Mouse (Mus musculus) intestine, embryonic 14.5 days (tissue): ENCODE data around the gene Srrm2. TPM values are rescaled to one million over a fixed set of nuclear protein-coding genes. Genes with fewer than 3 reads are reported as not detected.

Experiments
- ATAC-seq: fragments of 200-750 bp; cut with Nextera tagmentation; replicated peaks from 2 replicates; pipeline ENCODE4 v1.8.0; 2017; ENCODE audit warnings: low read depth, moderate number of reproducible peaks, moderate TSS enrichment, moderate library complexity; ENCODE audit not compliant: low FRiP score, low TSS enrichment
- DNase-seq: peaks from one replicate; pipeline ENCODE4 v3.0.0-alpha.2; 2018; ENCODE audit warnings: low spot score
- H3K27ac ChIP-seq: fragments of 300-500 bp; sonication (generic); 2 replicates; pipeline ENCODE4 v1.5.1; 2014; ENCODE audit warnings: low read depth, mild to moderate bottlenecking, control low read depth
- H3K27me3 ChIP-seq: fragments of 300-500 bp; sonication (generic); replicated peaks from 2 replicates; pipeline ENCODE4 v1.6.1; 2014; ENCODE audit warnings: low read length, control low read depth; ENCODE audit not compliant: control insufficient read depth, insufficient read depth
- H3K36me3 ChIP-seq: fragments of 300-500 bp; sonication (generic); 2 replicates; pipeline ENCODE4 v1.6.1; 2014; ENCODE audit warnings: low read length, control low read depth; ENCODE audit not compliant: control insufficient read depth, insufficient read depth
- H3K4me1 ChIP-seq: fragments of 300-500 bp; sonication (generic); replicated peaks from 2 replicates; pipeline ENCODE4 v1.6.1; 2014; ENCODE audit warnings: low read length, control low read depth, mixed read lengths; ENCODE audit not compliant: control insufficient read depth, insufficient read depth
- H3K4me2 ChIP-seq: fragments of 300-500 bp; sonication (generic); 2 replicates; pipeline ENCODE4 v1.6.1; 2014; ENCODE audit warnings: low read length
- H3K4me3 ChIP-seq: fragments of 300-500 bp; sonication (generic); 2 replicates; pipeline ENCODE4 v1.5.1; 2014; ENCODE audit warnings: low read depth, low read length, control low read depth, mixed read lengths
- H3K9ac ChIP-seq: fragments of 300-500 bp; sonication (generic); 2 replicates; pipeline ENCODE4 v1.6.1; 2014; ENCODE audit warnings: mild to moderate bottlenecking, low read length
- H3K9me3 ChIP-seq: fragments of 300-500 bp; sonication (generic); 2 replicates; pipeline ENCODE4 v1.6.1; 2016; ENCODE audit warnings: low read length, control low read depth; ENCODE audit not compliant: control insufficient read depth
- WGBS: fragments of 180-500 bp; shearing (Covaris S2); extraction: QIAGEN DNeasy Blood & Tissue Kit; methylation state at CpG from one replicate; pipeline ENCODE4 v1.1.7; 2014; 5-methylcytosine and 5-hydroxymethylcytosine counted together
- polyA plus RNA-seq: library from polyadenylated mRNA; unstranded; fragments of >200 nt; fragmentation: Nextera tagmentation; extraction: Ambion mirVana; gene quantifications from 2 replicates; pipeline ENCODE4 v1.2.1, GENCODE M21; 2014

Srrm2 gene
- polyA plus RNA-seq, 1 experiment from 2014 or later = 452 TPM

GRCm38 (mm10) chr17:23843812-23844273 is 53.5 kb downstream of the Srrm2 start, which contains the start of the genes Prss32 and Prss41:
Gene Prss32, plus strand, starts transcription at chr17:23843855.
Gene Prss41, minus strand, starts transcription at chr17:23844172.
- 11% methylated on average over 19 of the region's 19 CpGs for WGBS
- no peak within 1 kb of the TSS for H3K27ac ChIP-seq
- peak; percentile 71 for DNase-seq
- no peak within 1 kb of the TSS for H3K4me3 ChIP-seq
- no peaks in the 10 kb centered on the region for H3K9me3 ChIP-seq
- H3K4me1 ChIP-seq = no peaks in the 10 kb centered on the region
- no peaks in the 10 kb centered on the region for H3K36me3 ChIP-seq
- ATAC-seq = peak; percentile 38; the same call in 1 of the 2 replicates
- H3K9ac ChIP-seq = no peak within 1 kb of the TSS
- no peaks in the 10 kb centered on the region for H3K27me3 ChIP-seq
- H3K4me2 ChIP-seq = peak within 1 kb of the TSS; percentile 35

DNA sequence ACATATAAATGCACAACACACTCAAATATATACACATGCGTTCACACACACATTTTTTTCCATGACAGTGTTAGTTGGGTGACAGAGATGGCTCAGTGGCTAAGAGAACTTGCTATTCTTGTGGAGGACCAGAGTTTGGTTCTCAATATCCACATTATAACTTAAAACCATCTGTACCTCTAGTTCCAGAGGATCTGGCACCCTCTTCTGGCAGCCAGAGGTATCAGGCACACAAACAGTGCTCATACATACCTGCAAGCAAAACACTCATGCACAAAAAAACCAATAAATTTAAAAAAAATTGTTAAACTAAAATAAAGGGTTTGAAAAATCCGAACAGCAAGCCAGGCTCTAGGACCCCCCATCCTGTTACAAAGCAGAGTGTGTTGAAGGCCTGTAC is 59.7 kb downstream of the Srrm2 start:
- Histone ChIP-seq H3K36me3 (no peaks in the 10 kb centered on the region), H3K27ac (no peak overlapping the region), H3K9me3 (no peaks in the 10 kb centered on the region), H3K4me2 (no peak overlapping the region), H3K4me1 (no peaks in the 10 kb centered on the region), H3K9ac (no peak overlapping the region), H3K27me3 (no peaks in the 10 kb centered on the region), H3K4me3 (no peak overlapping the region)
- ATAC-seq (no peak), DNase-seq (no peak)
- 63% methylated on average over 2 of the region's 2 CpGs for WGBS

GRCm38 (mm10) chr17:23850853-23851749 is 60.8 kb downstream of the Srrm2 start:
- Histone ChIP-seq H3K4me2 (no peak overlapping the region), H3K4me3 (no peak overlapping the region), H3K27ac (no peak overlapping the region), H3K4me1 (no peaks in the 10 kb centered on the region), H3K9ac (no peak overlapping the region), H3K27me3 (no peaks in the 10 kb centered on the region), H3K36me3 (no peaks in the 10 kb centered on the region), H3K9me3 (no peaks in the 10 kb centered on the region)
- ATAC-seq = peak; percentile 62
- peak; percentile 84 for DNase-seq
- WGBS = 57% methylated on average over 18 of the region's 19 CpGs

DNA sequence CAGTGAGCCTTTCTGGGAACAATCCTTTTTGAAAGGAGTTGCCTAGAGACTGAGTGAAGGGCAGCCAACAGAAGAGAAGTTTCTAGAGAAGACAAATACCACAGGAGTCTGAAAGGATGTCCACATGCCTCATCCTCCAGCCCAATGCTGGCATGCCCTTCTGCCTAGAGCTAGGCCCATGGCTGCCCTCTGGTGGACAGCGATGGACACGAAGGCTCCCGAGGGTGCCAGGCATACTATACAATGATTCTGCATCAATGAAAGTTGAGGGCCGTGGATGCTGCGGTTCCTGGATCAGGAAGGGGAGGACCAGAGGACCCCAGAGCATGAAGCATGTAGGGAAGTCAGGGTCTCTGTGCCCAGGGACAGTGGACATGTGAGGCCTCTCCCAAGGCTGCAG is 63.0 kb downstream of the Srrm2 start:
- Histone ChIP-seq H3K36me3 (no peaks in the 10 kb centered on the region), H3K9me3 (no peaks in the 10 kb centered on the region), H3K4me3 (no peak overlapping the region), H3K4me1 (no peaks in the 10 kb centered on the region), H3K4me2 (no peak overlapping the region), H3K9ac (no peak overlapping the region), H3K27me3 (no peaks in the 10 kb centered on the region), H3K27ac (no peak overlapping the region)
- WGBS = 44% methylated on average over 5 of the region's 5 CpGs
- ATAC-seq (0 out of 2 replicates have a peak, but pooled peaks have one; percentile 21), DNase-seq (peak; percentile 65)

GRCm38 (mm10) chr17:23854229-23854765 is 64.0 kb downstream of the Srrm2 start:
- no peak for DNase-seq
- Histone ChIP-seq H3K9ac (no peak overlapping the region), H3K4me2 (no peak overlapping the region)

DNA sequence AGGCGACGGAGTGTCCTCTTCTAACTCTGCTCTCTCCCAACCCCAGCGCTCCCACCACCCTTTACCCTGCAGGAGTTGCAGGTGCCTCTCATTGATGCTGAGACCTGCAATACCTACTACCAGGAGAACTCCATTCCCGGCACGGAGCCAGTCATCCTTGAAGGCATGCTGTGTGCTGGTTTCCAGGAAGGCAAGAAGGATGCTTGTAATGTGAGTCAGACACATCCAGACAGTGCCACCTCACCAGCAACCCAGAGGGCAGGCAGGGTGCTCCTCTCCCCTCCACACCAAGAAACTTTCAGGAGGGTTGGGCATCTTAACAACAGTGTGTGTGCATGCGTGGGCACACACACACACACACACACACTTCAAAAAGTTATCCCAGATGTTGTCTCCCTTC is 66.9 kb downstream of the Srrm2 start:
- Histone ChIP-seq H3K4me1 (no peaks in the 10 kb centered on the region), H3K9ac (no peak overlapping the region), H3K4me3 (no peak overlapping the region), H3K4me2 (no peak overlapping the region), H3K27ac (no peak overlapping the region), H3K27me3 (no peaks in the 10 kb centered on the region), H3K36me3 (no peaks in the 10 kb centered on the region), H3K9me3 (no peaks in the 10 kb centered on the region)
- 83% methylated on average over 6 of the region's 6 CpGs for WGBS
- no peak for ATAC-seq
- no peak for DNase-seq

More at GRCm38 (mm10) chr17:23854229-23854765, 64.0 kb downstream of the Srrm2 start:
- H3K27me3 ChIP-seq = no peaks in the 10 kb centered on the region
- H3K9me3 ChIP-seq = no peaks in the 10 kb centered on the region
- H3K36me3 ChIP-seq = no peaks in the 10 kb centered on the region
- ATAC-seq = no peak
- 84% methylated on average over 10 of the region's 10 CpGs for WGBS
- H3K27ac ChIP-seq = no peak overlapping the region
- no peaks in the 10 kb centered on the region for H3K4me1 ChIP-seq
- H3K4me3 ChIP-seq = no peak overlapping the region

- no peak overlapping the region for H3K27ac ChIP-seq
- H3K4me1 ChIP-seq = no peaks in the 10 kb centered on the region
- no peak overlapping the region for H3K4me3 ChIP-seq
- no peaks in the 10 kb centered on the region for H3K9me3 ChIP-seq
- H3K4me2 ChIP-seq = no peak overlapping the region
- no peak overlapping the region for H3K9ac ChIP-seq
- WGBS = 54% methylated on average over 2 of the region's 2 CpGs
- DNase-seq = no peak
- no peaks in the 10 kb centered on the region for H3K36me3 ChIP-seq
- ATAC-seq = 0 out of 2 replicates have a peak, but pooled peaks have one; percentile 56
- no peaks in the 10 kb centered on the region for H3K27me3 ChIP-seq
These were observed 67.6 kb downstream of the Srrm2 start for GRCm38 (mm10) chr17:23857913-23858312.

DNA sequence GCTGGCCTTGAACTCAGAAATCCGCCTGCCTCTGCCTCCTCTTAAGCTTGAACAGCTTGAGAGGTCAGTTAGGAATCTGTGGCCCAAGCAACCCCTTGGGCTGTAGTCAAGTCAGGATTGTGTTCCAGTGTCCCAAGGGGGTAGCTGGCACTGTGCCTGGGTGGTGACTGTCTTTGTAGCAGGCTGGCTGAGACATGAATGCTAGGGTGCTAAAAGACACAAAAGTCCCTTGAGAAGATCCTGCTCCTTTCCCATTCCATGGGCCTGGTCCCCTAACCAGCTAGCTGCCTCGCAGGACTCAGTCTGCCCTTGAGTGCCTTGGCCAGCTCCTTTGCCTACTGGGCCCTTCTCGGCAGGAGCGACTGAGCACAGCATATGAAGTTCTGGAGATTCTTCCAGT is 72.6 kb downstream of the Srrm2 start:
- Histone ChIP-seq H3K4me3 (no peak overlapping the region), H3K27me3 (no peaks in the 10 kb centered on the region), H3K36me3 (no peaks in the 10 kb centered on the region), H3K4me2 (no peak overlapping the region), H3K4me1 (no peaks in the 10 kb centered on the region), H3K9me3 (no peaks in the 10 kb centered on the region), H3K27ac (no peak overlapping the region), H3K9ac (no peak overlapping the region)
- WGBS = 77% methylated on average over 4 of the region's 4 CpGs
- no peak for DNase-seq
- ATAC-seq = no peak
